Mouse (Mus musculus) cerebellum, adult (tissue): Measurements from ENCODE around the gene Atp23.

Source experiments
- ATAC-seq: cut with Nextera tagmentation; 2 replicates; pipeline ENCODE4 v1.9.2; 2017; ENCODE audit warnings: mild to moderate bottlenecking, moderate library complexity, mixed read lengths; ENCODE audit not compliant: insufficient number of reproducible peaks, low FRiP score, low TSS enrichment

Atp23 gene

GRCm38 (mm10) chr10:126900821-126901487 lies at the start of gene Atp23:
Atp23 (minus strand) TSS chr10:126901355.
- ATAC-seq = peak; percentile 57

GRCm38 (mm10) chr10:126950572-126950971 lies 49.4 kb upstream of the Atp23 start:
- no peak for ATAC-seq

GRCm38 (mm10) chr10:126949824-126950223 lies 48.7 kb upstream of the Atp23 start:
- no peak for ATAC-seq

GRCm38 (mm10) chr10:126945531-126945930 lies 44.4 kb upstream of the Atp23 start:
- ATAC-seq = no peak

- no peak for ATAC-seq
Measured at GRCm38 (mm10) chr10:126940949-126941348, 39.8 kb upstream of the Atp23 start.

DNA sequence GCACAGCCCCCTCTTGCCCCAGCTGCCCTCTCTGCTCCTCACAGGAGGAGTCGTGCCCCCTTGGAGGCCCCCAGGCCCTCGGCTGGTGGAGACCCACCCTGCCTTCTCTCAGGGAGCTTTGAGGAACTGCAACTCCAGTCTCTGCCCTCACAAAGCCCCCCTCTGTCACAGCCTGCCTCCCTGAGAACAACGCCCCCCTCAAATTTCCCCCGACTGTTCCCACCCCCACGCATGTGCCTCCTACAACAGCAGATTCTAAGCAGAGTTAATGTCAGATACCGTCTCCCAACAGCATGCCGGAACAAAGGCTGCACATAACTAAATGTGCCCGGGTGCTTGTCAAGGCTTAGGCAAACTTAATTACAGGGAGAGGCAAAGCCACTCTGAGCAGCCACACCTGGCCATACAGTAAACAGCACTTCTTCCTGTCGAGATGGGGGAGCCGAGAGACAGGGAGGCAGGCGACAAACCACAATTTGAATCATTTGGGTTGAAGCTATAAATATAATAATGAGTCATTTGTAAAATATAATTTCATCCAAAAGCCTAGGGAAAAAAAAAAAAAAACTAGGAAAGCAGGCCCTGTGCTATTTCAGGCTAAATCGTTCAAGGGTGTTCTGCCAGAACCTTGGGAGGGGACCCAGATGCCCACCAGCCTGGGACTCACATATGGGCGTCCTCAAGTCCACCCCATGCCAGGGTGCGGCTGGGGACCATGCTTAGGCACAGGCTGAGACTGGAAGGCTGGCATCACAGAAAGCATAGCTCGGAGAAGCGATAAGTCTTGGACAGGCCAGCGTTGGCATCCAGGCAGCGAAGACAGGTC lies 34.6 kb upstream of the Atp23 start:
- no peak for ATAC-seq

DNA sequence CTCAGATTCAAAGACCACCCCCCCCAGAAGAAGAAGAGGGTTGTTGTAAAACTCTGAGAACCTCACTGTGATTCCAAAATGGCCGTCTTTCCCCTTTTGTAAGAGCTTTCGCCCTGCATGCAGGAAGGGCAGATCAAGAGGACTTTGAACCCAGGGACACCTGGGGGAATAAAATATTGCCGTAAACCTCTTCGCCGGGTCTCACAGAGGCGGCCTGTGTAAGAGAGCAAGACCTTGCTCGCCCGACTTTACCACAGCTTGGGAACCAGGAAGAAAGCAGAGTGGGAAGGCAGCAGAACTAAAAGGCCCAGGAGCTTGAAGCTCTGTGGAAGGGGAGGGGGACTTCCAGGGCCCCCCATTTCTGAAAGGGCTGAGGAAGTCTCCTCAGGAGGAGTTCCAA lies 34.0 kb upstream of the Atp23 start:
- ATAC-seq = no peak

DNA sequence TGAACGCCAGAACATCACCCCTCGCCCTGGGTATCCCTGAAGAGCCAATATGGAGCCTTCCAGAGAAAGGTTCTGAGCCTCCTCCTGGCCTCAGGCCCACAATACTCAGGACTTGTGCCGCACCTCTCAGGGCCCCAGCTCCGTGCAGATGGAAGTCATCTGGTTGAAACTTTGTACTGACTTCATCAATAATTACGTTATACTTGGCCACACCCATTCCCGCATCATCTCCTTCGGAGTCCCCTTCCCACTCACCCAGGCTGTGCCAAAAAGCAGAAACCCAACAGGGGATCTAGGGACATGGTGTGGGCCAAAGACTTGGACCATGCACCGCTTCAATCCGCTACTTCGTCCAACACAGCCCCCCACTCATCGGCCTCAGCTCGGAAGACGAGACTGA lies 33.4 kb upstream of the Atp23 start:
- ATAC-seq = no peak

GRCm38 (mm10) chr10:126931760-126932139 lies 30.6 kb upstream of the Atp23 start:
- no peak for ATAC-seq

DNA sequence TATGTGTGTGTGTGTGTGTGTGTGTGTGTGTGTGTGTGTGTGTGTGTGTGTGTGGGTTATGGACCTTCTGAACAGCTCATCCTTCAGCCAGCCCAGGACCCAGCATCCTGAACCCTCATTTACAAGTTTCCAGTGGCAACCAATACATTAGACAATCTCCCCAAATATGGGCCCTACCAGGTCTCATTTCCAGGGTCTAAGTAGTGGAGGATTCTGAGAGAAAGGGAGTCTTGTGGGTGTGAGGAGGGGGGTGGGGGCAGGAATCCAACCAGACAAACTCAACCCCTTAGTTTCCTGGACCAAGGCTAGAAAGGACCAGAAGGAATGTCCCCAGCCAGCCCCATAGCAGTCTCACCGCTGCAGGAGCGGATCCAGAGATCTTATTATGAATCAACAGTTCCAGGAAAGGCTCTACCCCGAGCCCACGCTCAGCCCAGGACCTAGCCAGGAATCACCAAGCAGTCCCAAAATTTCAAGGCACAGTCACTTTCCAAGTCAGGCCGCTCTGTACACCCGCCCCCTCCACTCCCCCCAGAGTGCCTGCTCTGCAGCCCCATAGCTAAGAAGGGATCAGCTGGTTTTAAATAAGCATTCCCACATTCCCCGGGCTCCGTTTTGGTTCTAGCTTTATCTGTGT lies 30.1 kb upstream of the Atp23 start:
- no peak for ATAC-seq

DNA sequence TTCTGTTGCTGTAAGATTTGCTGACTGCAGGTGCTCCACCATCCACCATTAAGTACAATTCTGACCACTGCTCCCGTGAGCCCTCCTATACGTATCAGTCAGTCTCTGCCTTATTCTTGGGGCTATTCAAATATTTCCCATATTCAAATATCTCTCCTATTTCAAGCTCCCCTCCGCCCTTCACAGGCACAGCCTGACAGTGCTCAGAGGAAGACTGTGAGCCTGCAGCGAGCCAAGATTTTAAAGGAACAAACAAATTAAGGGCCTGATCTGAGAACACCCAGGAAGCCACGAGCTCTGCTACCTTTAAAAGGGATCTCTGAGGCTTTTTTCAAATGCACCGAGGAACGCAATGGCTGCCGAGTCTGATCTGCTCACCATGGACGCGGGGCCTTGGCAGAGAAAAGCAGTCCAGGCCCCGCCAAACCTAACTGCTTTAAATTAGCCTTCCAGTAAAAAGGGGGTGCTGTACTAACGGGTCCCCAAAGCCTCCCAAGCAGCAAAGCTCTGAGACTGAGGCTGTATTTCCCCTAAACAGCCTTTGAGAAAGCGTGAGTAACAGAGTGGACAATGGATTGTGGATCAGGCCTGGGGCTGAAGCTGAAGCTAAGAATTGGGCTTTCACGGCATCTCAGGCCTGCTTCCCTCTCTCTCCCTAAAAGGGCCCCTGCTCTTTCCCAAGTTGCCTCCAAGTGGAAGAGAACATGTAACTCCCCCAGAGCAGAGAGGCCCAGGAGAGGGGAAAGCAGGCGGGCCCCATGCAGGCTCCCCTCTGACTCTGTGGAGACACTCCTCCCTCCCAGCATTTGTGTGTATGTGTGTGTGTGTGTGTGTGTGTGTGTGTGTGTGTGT lies 29.3 kb upstream of the Atp23 start:
- no peak for ATAC-seq

DNA sequence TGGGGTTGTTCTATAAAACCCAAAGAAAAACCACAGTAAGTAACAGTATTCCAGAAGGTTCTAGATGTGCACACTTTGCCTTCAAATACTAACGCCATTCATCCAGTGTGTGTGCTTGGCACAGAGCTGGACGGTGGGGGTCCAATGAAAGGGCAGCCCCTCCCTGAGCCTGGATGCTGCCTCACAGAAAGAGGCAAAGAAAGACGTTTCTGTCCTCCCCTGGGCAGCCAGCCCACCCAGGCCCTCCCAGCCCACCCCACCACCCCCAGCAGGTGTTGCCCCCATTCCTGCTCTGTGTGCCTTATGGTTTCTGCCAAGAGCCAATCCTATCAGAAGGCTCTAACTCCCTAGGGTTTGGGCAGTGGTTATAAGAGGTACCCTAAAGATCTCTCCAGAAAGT lies 28.4 kb upstream of the Atp23 start:
- no peak for ATAC-seq

- ATAC-seq = peak; percentile 31
Measured at GRCm38 (mm10) chr10:126928819-126929206, 27.7 kb upstream of the Atp23 start.

- peak; percentile 62 for ATAC-seq
Measured at GRCm38 (mm10) chr10:126928011-126928818, 27.1 kb upstream of the Atp23 start.

GRCm38 (mm10) chr10:126927101-126927961 lies 26.2 kb upstream of the Atp23 start:
- peak; percentile 4; the same call in 1 of the 2 replicates for ATAC-seq

DNA sequence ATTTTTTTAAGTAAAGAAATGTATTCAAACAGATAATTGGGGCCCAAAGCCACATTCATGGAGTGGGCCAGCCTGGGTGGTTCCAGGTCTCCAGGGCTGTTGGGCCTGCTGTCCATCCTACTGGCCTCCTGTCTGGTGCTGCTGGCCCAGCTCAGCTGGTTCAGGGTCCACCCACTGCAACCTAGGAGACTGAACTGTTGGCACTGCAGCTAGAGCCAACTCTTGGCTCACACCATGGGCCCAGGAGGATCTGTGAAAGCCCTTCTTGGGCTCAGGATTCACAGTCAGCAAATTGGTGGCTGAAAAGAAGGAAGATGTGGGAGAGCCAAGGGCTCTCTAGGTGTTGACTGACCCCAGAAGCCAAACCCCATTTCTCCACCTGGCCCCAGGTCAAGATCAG lies 24.2 kb upstream of the Atp23 start:
- ATAC-seq = no peak

GRCm38 (mm10) chr10:126924087-126924486 lies 22.9 kb upstream of the Atp23 start:
- no peak for ATAC-seq

DNA sequence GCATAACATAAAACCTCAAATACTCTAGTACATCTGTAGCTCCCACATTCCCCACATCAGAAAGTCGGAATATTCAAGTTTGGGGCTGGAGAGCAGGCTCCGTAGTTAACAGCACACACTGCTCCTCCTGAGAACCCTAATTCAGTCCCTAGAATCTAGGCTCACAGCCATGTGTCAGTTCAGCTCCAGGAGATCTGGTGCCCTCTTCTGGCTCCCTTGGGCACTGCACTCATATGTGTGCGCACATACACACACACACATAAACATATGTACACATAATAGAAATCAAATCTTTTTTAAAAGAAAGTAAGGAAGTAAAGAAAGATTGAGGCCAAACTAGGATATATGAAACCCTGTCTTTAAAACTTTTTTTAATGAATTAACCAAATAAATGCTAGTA lies 19.1 kb upstream of the Atp23 start:
- ATAC-seq = no peak

- ATAC-seq = peak; percentile 77
Measured at GRCm38 (mm10) chr10:126919067-126919466, 17.9 kb upstream of the Atp23 start.
